22 mouse cellular contexts compared by ENCODE assay signal in genomic region chr8:119452919-119453318, GRCm38 (mm10). TPM values are rescaled to one million over a fixed set of nuclear protein-coding genes. Genes with fewer than 3 reads are reported as not detected.
DNase-seq lines count a peak whose midpoint lies in the region; ATAC-seq and TF ChIP-seq lines count a peak whose summit lies in the region.
"Had no signal": no experiment of that assay in that cellular context is flagged by ENCODE, and none has a peak within 500 bp of the region (broad histone marks: within the 10 kb centered on the region; RNA-seq: fewer than 3 reads in every experiment).

No protein-coding gene starts in this region.

- in situ Hi-C loops in Patski (cut with MboI; ENCODE audit: low pct_unique_long_range_greater_than_20kb), result loop anchor here (5.0 kb wide), 2 partner anchors 44 to 154 kb away; partner anchors contain the start of gene Taf1c

- TF ChIP-seq CTCF in Patski (IDR thresholded peaks at IDR 0.05), result no peak

- peak; percentile 26 for ATAC-seq in Patski
- ATAC-seq: activated CD4-positive, CD25-positive, alpha-beta regulatory T cell, adult 4 months; CD4-positive, CD25-positive, alpha-beta regulatory T cell, adult 4 months had no signal

- peaks cover 50% of the 10 kb centered on the region for H3K27me3 ChIP-seq in heart, embryonic 10.5 days (ENCODE audit: insufficient read depth, poor library complexity, severe bottlenecking)
- no peaks in the 10 kb centered on the region for H3K27me3 ChIP-seq in Patski

- CTCF ChIA-PET in Patski (lab: Charles Lee), result no interaction called here

- WGBS in heart, embryonic 10.5 days, result 80% methylated on average over 5 of the region's 5 CpGs

- DNase-seq in heart, adult 11 months, result peak; percentile 76
- no peak for DNase-seq in heart, embryonic 10.5 days (ENCODE audit: low spot score)
- DNase-seq in Patski (ENCODE audit: low read depth, low spot score), result no peak
- DNase-seq in adrenal gland, adult 2 months, result no peak
- DNase-seq: adrenal gland, adult 8-10 months; adrenal gland, postnatal 10 days; adrenal gland, postnatal 14 days; adrenal gland, postnatal 25 days; adrenal gland, postnatal 36 days; B cell, adult 2 months; cerebellum, adult 11 months; cerebellum, adult 11-12 months; cerebellum, adult 18-20 months; cerebellum, adult 2 months; cerebellum, adult 8-10 months had no signal

- peaks cover 23% of the 10 kb centered on the region for H3K4me1 ChIP-seq in heart, embryonic 10.5 days

- H3K36me3 ChIP-seq in heart, embryonic 10.5 days, result no peaks in the 10 kb centered on the region
- H3K36me3 ChIP-seq: G1E had no signal

- POLR2A ChIA-PET in Patski (lab: Charles Lee), result interaction anchor here (0.6 kb wide), 1 partner anchor 50 kb away, joined by 3 read pairs; no protein-coding TSS in a partner anchor

- H3K9me3 ChIP-seq in heart, embryonic 10.5 days, result no peaks in the 10 kb centered on the region
- H3K9me3 ChIP-seq: G1E had no signal

- no peak overlapping the region for H3K4me3 ChIP-seq in heart, embryonic 10.5 days

- H3K27ac ChIP-seq in heart, embryonic 10.5 days, result no peak overlapping the region

RNA-seq across cellular contexts. Expression of gene Necab2, which starts 6.4 kb away (rescaled TPM):
- polyA plus RNA-seq in heart, embryonic 10.5 days (2016; fragmentation: Nextera tagmentation; extraction: Ambion mirVana), result 1.9 and 3.4 TPM in 2 replicates
- 0.14 TPM for polyA plus RNA-seq in Patski (2021)
- 1 to 10 TPM; 6.5 to 8.2 TPM for total RNA-seq in adrenal gland, adult 2 months (2021)
- polyA plus RNA-seq in adrenal gland, adult 2 months (2012; rRNA removed), result 6.8 and 8.4 TPM in 2 replicates
- total RNA-seq: CH12.LX, G1E, MEL had no signal
- polyA plus RNA-seq: activated CD4-positive, CD25-positive, alpha-beta regulatory T cell, adult 4 months; C2C12; CD4-positive, CD25-positive, alpha-beta regulatory T cell, adult 4 months; G1E had no signal

RNA-seq across cellular contexts. Expression of gene Osgin1, which starts 19.0 kb away (rescaled TPM):
- 0.20 and 2.7 TPM in 2 replicates for polyA plus RNA-seq in heart, embryonic 10.5 days (2016; fragmentation: Nextera tagmentation; extraction: Ambion mirVana)
- polyA plus RNA-seq in Patski (2021), result 20.4 TPM
- 100 to 1,000 TPM; 123 to 166 TPM for total RNA-seq in adrenal gland, adult 2 months (2021)
- 266 and 274 TPM in 2 replicates for polyA plus RNA-seq in adrenal gland, adult 2 months (2012; rRNA removed)

RNA-seq across cellular contexts. Expression of gene Slc38a8, which starts 48.6 kb away (rescaled TPM):
- polyA plus RNA-seq in heart, embryonic 10.5 days (2016; fragmentation: Nextera tagmentation; extraction: Ambion mirVana), result not detected in 2 replicates
- not detected for polyA plus RNA-seq in Patski (2021)
- not detected for total RNA-seq in adrenal gland, adult 2 months (2021)
- 0.11 and 0.12 TPM in 2 replicates for polyA plus RNA-seq in adrenal gland, adult 2 months (2012; rRNA removed)
- total RNA-seq: adrenal gland, adult 18-20 months; adrenal gland, postnatal 10 days; adrenal gland, postnatal 14 days; adrenal gland, postnatal 25 days; MEL had no signal
- polyA plus RNA-seq: activated CD4-positive, CD25-positive, alpha-beta regulatory T cell, adult 4 months; C2C12; CD4-positive, CD25-positive, alpha-beta regulatory T cell, adult 4 months; G1E had no signal

RNA-seq across cellular contexts. Expression of gene Mlycd, which starts 58.2 kb away (rescaled TPM):
- polyA plus RNA-seq in heart, embryonic 10.5 days (2016; fragmentation: Nextera tagmentation; extraction: Ambion mirVana), result 15.2 and 17.7 TPM in 2 replicates
- 25.7 TPM for polyA plus RNA-seq in Patski (2021)
- 10 to 100 TPM; 41.8 to 69.4 TPM for total RNA-seq in adrenal gland, adult 2 months (2021)
- polyA plus RNA-seq in adrenal gland, adult 2 months (2012; rRNA removed), result 110 and 118 TPM in 2 replicates

Comparison
In these comparisons a context has a peak if more than half of its experiments do, and no peak if none do; other contexts are left out.
1. RNA of gene Osgin1, which starts 19.0 kb away (polyA plus RNA-seq): 266 to 274 TPM in adrenal gland, adult 2 months; 20.4 TPM in Patski (single experiment) and 0.20 to 2.7 TPM in heart, embryonic 10.5 days; every median in the first group is over 10 times any median in the second.